Mouse (Mus musculus) c-Kit-positive CD71-positive TER-119-positive erythroid progenitor cells, embryonic 14.5 days (primary cell): ENCODE results near the gene Stard7.
A peak's percentile ranks its signal among the peaks of the same experiment; 100 is the strongest.

ENCODE experiments used
- DNase-seq: peaks from one replicate; pipeline ENCODE4 v3.0.0-alpha.2; 2013; ENCODE audit warnings: low spot score

The Stard7 gene

DNA sequence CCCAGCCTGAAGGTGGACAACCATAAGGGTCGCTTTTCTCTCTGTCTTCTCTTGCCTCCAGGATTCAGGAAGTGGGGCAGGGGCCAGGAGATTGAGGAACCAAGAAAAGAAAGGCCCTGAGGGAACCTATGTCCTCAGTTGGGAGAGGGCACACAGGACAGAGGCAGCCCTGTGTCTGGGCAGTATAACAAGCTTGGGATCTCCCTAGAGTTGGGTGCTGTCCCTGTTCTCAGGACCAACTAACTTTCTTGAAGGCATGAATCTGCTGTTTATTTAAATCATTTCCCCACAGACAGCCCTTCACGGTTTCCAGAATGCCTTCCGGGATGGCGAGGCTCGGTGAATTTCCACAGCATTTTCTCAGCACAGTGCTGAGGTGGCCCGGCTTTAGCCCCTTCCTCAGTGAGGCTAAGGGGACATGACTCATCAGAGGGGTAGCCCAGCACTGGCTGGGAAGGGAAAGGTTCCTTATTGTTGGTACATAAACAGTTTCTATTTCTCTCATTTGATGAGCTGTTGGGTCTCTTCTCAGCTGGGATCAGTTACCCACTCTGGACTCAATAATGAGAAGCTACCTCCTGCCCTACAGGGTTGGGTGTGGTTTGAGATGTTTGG lies 52.8 kb downstream of the Stard7 start:
- DNase-seq: no peak

DNA sequence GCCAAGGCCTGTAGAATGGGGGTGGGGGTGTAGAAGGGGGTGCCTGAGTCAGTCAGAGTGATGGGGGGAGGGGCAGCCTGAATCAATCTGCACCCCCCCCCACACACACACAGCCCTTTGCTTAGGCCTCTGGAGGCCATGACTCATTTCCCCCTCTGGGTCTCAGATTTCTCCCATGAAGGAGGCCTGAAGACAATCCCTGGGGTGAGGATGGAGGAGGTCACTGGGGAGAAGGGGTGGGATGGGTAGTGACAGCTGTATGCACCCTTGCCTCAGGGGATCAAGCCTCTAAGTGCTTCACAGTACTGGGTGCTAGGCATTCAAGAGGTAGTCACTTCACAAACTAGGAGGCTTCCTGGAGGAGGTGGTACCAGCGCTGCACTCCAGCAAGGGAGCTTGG lies 53.6 kb downstream of the Stard7 start:
- no peak for DNase-seq

DNA sequence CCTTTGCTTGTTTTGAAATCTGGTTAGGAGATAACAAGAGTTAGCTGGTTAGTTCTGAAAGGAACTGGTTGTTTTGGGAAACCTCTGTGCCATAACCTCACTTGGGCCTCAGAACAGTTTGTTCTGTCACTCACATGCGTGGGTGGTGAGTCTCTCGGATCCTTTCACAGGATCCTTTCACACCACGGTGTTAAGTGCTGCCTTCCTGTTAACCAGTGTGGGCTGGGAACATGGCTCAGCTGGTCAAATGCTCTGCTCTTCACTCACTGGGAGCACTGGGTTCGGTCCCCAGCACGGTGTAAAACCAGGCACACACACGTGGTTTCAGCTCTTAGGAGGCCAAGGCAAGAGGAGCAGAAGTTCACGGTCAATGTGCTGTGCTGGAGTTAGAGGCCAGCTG lies 54.4 kb downstream of the Stard7 start:
- DNase-seq: no peak

DNA sequence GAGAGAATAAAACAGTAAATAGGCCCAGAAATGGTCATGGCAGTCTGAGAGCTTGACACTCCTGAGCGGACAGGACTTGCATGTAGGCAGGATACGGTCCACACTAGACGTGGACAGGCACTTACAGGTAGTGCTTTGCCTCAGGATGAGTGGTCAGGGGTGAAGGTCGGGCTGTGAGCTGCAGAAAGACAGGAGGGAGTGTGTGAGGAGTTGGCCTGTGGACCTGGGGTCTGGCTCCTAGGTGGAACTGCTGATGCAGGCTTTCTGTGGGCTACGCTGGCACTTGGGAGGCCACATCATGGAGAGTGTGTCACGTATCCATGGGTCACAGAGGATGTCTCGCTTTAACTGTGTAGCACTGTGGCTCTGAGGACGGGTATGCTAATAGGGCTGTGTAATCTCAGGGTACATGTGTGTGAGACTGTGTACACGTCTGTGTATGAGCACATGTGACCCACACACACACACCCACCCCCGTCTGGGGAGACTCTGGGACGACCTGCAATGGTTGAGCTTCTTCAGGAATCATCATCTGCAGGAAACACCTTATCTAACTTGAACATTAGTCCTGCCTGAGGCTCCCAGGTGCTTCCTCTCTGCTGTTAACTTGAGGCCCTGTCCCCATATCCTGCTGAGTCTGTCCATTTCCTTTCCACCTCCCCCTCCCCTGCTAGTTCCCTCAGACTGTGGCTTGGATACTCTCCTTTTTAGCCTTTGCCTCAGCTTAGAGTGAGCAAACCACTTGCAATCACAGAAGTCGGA lies 58.3 kb downstream of the Stard7 start:
- no peak for DNase-seq

DNA sequence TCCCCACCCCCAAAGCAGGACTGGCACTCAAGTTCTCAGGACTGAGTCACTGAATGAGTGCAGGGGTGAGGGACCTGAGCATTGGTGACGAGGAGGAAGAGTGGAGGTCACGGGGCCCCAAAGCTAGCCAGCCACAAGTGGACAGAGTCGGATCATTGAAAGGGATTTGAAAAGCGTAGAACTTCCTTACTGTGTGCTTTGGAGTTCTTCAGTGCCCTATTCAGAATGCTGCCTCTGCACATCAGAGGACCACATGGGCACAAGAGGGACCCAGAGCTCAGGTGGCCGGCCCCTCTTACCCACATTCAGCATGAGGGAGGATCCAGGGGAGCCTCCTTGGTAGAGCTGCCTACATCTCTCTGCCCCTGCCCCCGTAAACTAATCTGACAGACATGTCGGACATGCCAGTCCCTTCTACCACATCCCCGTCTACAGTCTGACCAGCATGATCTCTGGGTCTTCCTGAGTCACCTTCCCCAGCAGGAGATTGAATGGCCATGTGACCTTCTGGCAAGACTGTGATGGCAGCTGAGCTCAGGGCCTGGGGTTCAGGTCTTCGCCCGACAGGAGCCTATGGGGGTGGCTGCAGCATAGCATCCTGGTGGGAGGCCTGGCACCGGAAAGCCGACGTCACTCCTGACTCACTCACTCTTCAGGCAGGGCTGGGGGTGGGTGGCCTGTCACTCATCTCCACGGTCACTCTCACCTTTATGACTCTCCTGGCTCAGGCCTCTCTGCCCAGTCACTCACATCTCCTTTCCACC lies 63.0 kb downstream of the Stard7 start:
- no peak for DNase-seq

DNA sequence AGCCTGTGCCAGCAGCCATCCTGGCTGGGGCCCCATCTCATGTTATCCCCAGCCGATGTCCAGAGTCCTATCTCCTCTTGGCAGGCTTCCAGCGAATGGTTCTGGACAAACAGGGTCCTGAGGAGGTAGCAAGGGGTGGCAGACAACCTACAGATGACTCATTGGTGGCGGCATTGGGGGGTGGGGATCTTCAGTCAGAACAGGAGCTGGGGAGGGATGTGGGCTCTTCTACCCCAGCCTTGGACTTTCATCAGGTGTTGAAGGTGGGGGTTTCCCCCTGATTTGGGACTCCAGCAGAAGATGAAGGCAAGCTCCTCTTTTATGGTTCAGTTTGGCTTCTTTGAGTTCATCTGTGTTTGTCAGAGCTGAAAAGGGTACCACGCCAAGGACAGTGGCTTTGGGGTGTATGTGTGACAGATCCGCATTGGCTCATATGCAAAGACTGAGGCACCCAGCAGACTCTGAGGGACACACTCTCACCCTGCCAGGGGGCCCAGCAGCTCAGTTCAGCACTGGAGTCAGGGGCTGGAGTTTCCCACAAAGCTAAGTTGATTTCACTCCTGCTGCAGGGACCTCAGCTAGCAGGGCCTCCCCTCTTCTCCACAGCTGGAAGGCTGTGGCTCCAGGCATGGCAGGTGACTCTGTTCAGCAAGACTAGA lies 64.1 kb downstream of the Stard7 start:
- DNase-seq: no peak

DNA sequence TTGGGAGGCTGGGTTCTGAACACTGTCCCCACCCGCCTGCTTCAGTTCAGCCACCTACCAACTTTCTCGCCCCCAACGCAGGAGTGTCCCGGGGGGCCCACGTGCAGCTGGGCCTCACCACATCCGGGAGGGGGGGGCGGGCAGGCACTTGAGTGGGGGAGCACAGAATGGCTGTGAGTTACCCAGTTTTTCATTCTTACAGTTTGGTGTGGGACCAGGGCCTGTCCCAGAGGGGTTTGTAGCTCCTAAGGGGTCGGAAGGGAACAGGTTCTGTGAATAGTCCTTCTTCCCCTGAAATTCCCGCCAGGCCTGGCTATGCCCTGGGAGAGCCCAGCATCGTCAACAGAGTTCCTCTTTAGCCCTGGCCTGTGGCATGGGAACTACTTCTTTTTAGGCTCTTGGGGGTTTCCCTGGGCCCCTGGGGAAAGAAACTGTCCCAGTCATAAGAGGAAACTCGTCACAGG lies 65.1 kb downstream of the Stard7 start:
- no peak for DNase-seq

DNA sequence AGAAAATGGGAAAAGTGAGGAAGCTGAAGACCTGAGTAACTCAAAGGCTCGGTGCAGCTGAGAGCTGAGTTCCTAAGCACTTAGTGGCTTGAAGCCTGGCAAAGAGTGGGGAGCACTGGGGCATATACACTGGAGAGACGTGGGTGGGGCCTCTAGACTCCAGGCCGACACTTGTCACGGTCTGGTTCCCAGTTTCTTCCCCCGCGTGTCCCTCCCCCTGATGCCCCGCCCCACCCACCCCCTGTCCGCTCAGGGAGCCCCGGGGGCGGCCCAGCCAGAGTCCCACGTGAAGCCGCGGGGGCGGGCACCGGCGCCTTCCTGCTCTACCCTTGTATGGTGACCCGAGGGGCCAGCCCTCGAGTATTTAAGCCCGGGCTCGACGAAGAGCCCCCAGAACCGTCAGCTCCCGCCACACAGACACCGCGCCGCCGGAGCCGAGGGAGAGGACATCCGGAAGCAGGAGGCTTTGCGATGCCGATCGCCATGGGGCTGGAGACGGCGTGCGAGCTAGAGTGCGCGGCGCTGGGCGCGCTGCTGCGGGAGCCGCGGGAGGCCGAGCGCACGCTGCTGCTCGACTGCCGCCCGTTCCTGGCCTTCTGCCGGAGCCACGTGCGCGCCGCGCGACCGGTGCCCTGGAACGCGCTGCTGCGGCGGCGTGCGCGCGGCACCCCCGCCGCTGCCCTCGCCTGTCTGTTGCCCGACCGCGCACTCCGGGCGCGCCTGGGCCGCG lies 65.9 kb downstream of the Stard7 start, which contains the start of gene Dusp2:
Dusp2 (plus strand) TSS at position 393 of the 730 bp plus-strand sequence.
- peak; percentile 36 for DNase-seq

DNA sequence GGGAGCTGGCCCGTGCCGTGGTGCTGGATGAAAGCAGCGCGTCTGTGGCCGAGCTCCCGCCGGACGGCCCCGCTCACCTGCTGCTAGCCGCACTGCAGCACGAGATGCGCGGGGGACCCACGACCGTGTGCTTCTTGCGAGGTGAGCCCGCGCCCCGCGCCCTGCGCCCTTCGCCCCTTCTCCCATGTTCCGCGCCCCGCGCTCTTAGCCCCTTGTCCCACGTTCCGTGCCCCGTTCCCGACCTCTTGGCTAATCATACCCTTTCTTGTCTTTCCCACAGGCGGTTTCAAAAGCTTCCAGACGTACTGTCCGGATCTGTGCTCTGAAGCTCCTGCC lies 66.4 kb downstream of the Stard7 start:
- DNase-seq: no peak

DNA sequence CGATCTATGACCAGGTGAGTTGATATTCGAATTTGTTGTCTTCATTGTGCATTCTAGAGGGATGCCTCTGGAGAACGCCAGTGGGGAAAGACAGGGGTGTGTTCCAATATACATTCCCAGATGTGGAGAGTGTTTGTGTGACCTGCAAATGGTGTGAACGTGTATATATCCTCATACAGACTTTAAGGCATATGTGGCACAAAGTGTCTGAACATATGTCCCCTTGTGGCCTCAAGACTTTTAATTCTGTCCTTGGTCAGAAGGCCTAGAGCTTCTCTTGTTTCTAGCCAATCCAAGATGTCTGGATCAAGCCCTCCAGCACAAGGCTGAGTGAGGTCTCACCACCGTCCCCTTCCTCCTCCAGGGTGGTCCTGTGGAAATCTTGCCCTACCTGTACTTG lies 66.9 kb downstream of the Stard7 start:
- DNase-seq: no peak

DNA sequence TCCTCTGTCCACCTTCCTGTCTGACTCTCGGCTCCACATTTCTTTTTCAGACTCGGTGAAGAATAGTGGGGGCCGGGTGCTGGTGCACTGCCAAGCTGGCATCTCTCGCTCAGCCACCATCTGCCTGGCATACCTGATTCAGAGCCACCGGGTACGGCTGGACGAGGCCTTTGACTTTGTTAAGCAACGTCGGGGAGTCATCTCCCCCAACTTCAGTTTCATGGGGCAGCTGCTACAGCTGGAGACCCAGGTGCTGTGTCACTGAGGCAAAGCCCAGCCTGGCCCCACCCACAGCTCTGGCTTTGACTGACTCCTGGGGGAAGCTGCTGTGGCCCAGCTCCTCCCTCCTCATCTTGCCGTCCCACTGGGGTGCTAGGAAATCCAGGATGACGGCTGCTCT lies 67.5 kb downstream of the Stard7 start:
- no peak for DNase-seq

DNA sequence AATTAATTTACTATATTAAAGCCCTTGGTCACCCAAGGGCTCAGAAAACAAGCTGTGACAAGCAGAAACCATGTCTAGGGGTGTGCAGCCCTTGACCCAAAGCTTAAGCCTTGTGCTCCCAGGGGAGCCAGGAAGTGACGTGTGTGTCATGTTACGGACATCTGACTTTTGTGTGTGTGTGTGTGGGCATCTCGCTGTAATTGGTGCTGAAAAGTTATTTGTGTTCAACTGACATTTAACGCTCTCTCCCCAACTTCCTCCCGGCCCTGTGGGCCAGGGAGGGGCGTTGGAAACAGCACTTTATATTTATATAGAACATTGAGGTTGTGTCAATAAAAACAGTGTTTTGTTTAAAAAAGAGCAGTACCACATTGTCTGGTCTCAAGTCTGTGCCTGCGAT lies 68.0 kb downstream of the Stard7 start:
- DNase-seq: no peak

DNA sequence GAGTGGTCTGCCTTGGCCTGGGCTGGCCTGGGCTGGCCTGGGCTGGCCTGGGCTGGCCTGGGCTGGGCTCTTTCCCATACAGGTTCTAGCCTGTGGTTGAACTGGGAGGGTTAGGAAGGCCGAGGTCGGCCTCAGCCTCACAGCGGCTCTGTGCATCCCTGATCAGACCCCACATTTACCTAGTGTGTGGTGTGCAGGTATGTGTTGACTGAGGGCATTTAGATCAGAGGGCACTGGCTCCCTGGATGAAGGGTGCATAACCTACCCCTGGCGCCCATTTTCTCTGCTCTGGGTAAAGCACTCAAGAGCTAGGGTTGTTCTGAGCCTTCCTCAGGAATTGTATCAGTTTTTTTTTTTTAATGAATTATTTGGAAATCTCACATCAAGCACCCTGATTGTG lies 68.4 kb downstream of the Stard7 start, which contains the start of gene Astl:
Astl (plus strand) TSS at position 224 of the 400 bp plus-strand sequence.
- DNase-seq: no peak

DNA sequence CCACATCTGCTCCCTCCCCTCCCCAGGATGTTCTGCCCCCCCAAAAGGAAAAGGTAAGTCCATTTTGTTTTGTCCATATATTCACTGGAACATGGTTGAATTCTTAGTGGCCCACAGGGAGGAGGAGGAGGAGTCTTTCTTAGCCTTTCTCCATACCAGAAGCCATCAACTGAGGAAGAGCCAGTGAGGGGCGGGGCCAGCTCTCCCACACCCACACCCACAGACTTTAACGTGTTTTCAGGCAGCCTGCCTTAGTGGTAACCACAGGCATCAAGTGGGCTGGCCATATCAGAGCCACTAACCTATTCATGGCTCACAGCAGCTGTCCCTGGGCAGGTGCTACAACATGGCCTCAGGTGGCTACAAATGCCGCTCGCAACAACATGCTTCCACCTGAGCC lies 68.8 kb downstream of the Stard7 start:
- DNase-seq: no peak

DNA sequence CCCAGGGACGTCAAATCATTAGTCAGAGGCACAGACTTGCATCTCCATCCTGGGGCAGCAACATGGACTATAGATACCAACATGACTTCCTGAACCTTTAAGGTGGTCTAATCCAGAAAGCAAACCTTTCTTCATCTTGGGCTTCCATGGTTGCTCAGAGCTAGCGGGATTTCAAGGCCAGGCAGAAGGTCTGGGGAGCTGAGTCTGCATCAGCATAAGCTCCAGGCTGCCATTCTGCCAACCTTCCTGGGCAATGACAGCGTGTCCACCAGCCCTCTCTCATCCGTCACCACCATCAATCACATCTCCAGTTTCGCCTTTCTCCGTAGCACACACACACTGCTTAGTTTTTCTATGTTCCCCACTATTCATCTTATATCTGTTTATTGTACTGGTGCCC lies 69.2 kb downstream of the Stard7 start:
- DNase-seq: no peak

DNA sequence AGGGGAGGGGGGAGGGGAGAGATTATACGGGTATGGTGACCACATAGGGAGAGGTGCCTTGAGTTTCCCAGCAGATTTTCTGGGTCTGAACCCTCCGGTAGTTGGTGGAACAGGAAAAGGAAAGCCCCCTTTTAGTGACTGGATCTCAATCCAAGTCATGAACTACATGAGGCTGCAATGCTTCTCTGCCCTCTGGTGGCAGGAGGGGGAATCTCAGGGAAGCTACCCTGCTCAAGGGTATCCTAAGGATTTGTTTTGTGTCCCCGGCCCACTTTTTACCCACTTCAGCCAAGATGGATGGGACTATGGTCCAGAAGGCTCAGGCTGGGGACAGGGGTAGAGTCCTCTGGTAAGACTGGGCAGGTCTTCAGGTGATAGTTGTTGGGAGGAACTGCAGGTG lies 71.1 kb downstream of the Stard7 start:
- DNase-seq: peak; percentile 43

DNA sequence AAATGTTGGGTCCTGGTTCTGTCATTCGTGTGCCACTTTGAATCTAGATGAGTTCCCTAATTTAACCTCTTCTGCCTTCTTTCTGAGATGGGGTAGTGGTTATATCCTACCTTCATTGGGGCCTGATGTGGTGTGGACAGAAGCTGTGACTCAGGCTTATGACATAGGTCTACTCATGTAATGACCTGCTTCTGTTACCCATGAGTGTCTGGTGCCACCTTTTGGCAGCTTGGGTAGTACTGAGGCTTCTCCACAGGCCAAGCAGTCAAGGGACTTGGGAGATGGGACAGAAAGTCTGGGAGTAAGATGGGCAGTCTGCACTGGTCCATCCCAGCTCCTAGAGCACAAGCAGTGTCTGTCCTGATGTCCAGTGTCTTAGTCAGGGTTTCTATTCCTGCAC lies 76.3 kb downstream of the Stard7 start:
- DNase-seq: no peak

DNA sequence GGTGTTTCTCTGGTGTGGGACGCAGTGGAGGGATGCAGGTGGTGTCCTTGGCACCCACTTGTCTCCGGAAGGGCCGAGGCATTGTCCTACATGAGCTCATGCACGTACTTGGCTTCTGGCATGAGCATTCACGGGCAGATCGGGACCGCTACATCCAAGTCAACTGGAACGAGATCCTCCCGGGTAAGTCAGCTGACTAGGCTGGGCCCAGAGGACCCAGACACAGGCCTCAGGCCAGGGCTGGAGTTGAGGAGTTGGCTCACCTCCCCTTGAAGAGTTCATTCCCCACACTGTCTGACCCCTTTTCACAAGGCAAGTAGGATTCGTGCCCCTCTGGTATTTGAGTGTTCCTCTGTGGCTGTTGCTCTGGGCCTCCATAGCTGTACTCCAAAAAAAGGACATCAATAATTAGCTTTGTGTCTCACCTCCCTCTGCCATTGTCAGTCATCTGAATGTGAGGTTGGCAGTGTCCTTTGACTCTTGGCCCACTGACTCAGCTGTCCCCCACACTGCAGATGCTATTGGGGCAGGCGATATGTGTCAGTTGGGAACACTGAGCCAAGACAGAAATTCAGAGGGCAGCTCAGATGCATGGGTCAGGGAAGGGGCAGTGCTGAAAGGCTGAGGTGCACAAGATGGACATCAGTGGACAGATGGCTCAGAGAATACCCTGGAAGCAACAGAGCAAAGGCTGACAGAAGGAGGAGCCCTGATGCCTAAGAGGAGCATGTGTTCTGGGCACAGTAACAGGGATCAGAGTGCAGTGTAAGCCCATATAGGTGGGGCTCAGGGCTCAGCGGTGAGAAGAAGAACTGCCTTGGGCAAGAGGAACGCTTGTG lies 77.3 kb downstream of the Stard7 start:
- DNase-seq: no peak
